Mouse (Mus musculus): Measurements from ENCODE around the gene Olfr749. TPM values are rescaled to one million over a fixed set of nuclear protein-coding genes. Genes with fewer than 3 reads are reported as not detected.
"Not testable (repeated sequence)": the region's sequence is repeated elsewhere in the genome, so short reads cannot be mapped to it uniquely, and the experiment has no call there.

Gene Olfr749
- polyA plus RNA-seq, 1 experiment from 2014 or later, result not detected

DNA sequence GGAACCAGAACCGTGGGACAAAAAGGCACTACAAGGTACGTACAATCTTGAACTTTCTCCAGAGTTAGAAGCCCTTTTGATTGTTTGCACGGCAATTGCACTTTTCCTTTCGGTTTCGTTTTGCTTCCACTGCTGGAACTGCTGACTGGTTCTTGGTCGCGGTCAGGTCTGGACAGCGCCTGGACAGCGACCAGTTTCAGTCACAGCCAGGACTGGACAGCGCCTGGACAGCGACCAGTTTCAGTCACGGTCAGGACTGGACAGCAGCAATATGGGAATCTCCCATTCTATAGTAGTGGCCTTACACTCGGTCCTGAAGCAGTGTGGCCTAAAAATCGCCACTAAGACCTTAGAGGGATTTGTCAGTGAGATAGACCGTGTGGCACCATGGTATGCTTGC, 25.0 kb downstream of the Olfr749 start:
- 79% methylated on average over 15 of the region's 15 CpGs for WGBS (ENCODE audit: insufficient replicate concordance)
- not testable (repeated sequence) for DNase-seq; H3K4me3 ChIP-seq (replicated peaks); H3K9ac ChIP-seq; ATAC-seq (ENCODE audit: low read depth); H3K4me2 ChIP-seq; H3K36me3 ChIP-seq; H3K9me3 ChIP-seq (replicated peaks); H3K4me1 ChIP-seq (replicated peaks); H3K27ac ChIP-seq; H3K27me3 ChIP-seq

DNA sequence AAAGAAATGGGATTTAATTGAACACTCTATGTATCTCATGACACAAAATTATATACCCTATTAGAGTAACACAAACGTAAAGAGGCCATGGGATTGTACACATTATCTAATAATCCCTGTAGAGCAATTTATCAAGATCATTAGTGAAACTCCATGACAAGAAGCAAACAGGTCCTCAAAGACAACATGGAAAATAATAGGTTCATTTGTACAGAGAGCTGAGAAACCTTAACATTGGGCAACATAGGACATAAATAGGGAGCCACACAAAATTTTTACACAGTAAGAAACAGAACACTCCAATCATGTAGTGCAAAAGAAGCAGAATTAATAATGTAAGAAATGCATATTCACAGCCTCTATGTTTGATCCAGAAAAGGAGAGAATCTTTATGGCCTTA, 37.8 kb downstream of the Olfr749 start, which contains the start of gene Olfr748:
TSS of gene Olfr748 (plus strand) at position 301 of the 400 bp plus-strand sequence.
- Histone ChIP-seq H3K4me1 (replicated peaks) (no peaks in the 10 kb centered on the region), H3K4me2 (no peak within 1 kb of the TSS), H3K36me3 (no peaks in the 10 kb centered on the region), H3K4me3 (replicated peaks) (no peak within 1 kb of the TSS), H3K27ac (no peak within 1 kb of the TSS), H3K9me3 (replicated peaks) (no peaks in the 10 kb centered on the region), H3K27me3 (no peaks in the 10 kb centered on the region), H3K9ac (no peak within 1 kb of the TSS)
- no peak for DNase-seq
- 39% methylated on average over 1 of the region's 1 CpGs for WGBS (ENCODE audit: insufficient replicate concordance)
- no peak for ATAC-seq (ENCODE audit: low read depth)

DNA sequence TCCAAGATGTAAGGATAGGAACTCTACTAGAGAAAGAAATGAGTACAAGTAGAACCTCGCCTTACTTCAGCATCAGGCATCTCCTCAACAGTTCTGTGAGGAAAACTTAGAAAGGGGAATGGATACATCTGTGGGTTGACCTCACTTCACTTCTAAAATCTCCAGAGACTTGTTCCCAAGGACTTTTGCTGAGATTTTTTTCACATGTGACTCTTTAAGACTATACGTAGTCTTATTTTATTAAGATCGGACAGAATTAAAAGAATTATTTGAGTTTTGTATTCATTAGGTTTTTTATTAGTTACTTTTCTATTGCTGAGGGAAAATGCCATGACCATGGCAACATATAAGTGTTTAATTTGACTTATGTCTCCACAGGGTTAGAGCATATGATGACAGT, 51.8 kb downstream of the Olfr749 start, which contains the start of gene Olfr747:
TSS of gene Olfr747 (minus strand) at position 101 of the 400 bp plus-strand sequence.
- WGBS (ENCODE audit: insufficient replicate concordance), result 71% methylated on average over 3 of the region's 3 CpGs
- H3K9me3 ChIP-seq (replicated peaks), result no peaks in the 10 kb centered on the region

More for the DNA sequence above, 51.8 kb downstream of the Olfr749 start, which contains the start of gene Olfr747:
- Histone ChIP-seq H3K9ac (no peak within 1 kb of the TSS), H3K27me3 (no peaks in the 10 kb centered on the region), H3K4me2 (no peak within 1 kb of the TSS), H3K27ac (no peak within 1 kb of the TSS), H3K4me3 (replicated peaks) (no peak within 1 kb of the TSS), H3K4me1 (replicated peaks) (no peaks in the 10 kb centered on the region), H3K36me3 (no peaks in the 10 kb centered on the region)
- no peak for DNase-seq
- ATAC-seq (ENCODE audit: low read depth), result no peak

Other genes with a start within 250 kb of the Olfr749 start
- gene Olfr742, start 241.5 kb downstream of the Olfr749 start, polyA plus RNA-seq (2015; fragmentation: Nextera tagmentation; extraction: Ambion mirVana), result not detected in 2 replicates
- gene Olfr743, start 223.3 kb downstream of the Olfr749 start, polyA plus RNA-seq (2015; fragmentation: Nextera tagmentation; extraction: Ambion mirVana), result not detected in 2 replicates
- gene Olfr744, start 130.2 kb downstream of the Olfr749 start, polyA plus RNA-seq (2015; fragmentation: Nextera tagmentation; extraction: Ambion mirVana), result not detected in 2 replicates
- gene Olfr745, start 105.7 kb downstream of the Olfr749 start, polyA plus RNA-seq (2015; fragmentation: Nextera tagmentation; extraction: Ambion mirVana), result not detected in 2 replicates
- not detected in 2 replicates for gene Olfr746, start 98.0 kb downstream of the Olfr749 start, polyA plus RNA-seq (2015; fragmentation: Nextera tagmentation; extraction: Ambion mirVana)
- not detected in 2 replicates for gene Olfr747, start 51.9 kb downstream of the Olfr749 start, polyA plus RNA-seq (2015; fragmentation: Nextera tagmentation; extraction: Ambion mirVana)
- gene Olfr748, start 37.7 kb downstream of the Olfr749 start, polyA plus RNA-seq (2015; fragmentation: Nextera tagmentation; extraction: Ambion mirVana), result not detected in 2 replicates
- gene Ttc5, start 40.4 kb upstream of the Olfr749 start, polyA plus RNA-seq (2015; fragmentation: Nextera tagmentation; extraction: Ambion mirVana), result 21.5 and 22.3 TPM in 2 replicates
- gene Ccnb1ip1, start 62.6 kb upstream of the Olfr749 start, polyA plus RNA-seq (2015; fragmentation: Nextera tagmentation; extraction: Ambion mirVana), result not detected in 2 replicates
- 39.5 and 43.8 TPM in 2 replicates for gene Parp2, start 62.7 kb upstream of the Olfr749 start, polyA plus RNA-seq (2015; fragmentation: Nextera tagmentation; extraction: Ambion mirVana)
- 2.2 and 2.5 TPM in 2 replicates for gene Tep1, start 125.5 kb upstream of the Olfr749 start, polyA plus RNA-seq (2015; fragmentation: Nextera tagmentation; extraction: Ambion mirVana)
- 0.15 and 0.22 TPM in 2 replicates for gene Klhl33, start 152.4 kb upstream of the Olfr749 start, polyA plus RNA-seq (2015; fragmentation: Nextera tagmentation; extraction: Ambion mirVana)
- 64.9 and 66.3 TPM in 2 replicates for gene Osgep, start 179.8 kb upstream of the Olfr749 start, polyA plus RNA-seq (2015; fragmentation: Nextera tagmentation; extraction: Ambion mirVana)
- gene Apex1, start 179.9 kb upstream of the Olfr749 start, polyA plus RNA-seq (2015; fragmentation: Nextera tagmentation; extraction: Ambion mirVana), result 116 and 131 TPM in 2 replicates
- 22.7 and 23.2 TPM in 2 replicates for gene Pip4p1, start 185.8 kb upstream of the Olfr749 start, polyA plus RNA-seq (2015; fragmentation: Nextera tagmentation; extraction: Ambion mirVana)
- gene Pnp, start 186.0 kb upstream of the Olfr749 start, polyA plus RNA-seq (2015; fragmentation: Nextera tagmentation; extraction: Ambion mirVana), result 82.4 and 85.0 TPM in 2 replicates
- gene Gm49342, start 199.4 kb upstream of the Olfr749 start, polyA plus RNA-seq (2015; fragmentation: Nextera tagmentation; extraction: Ambion mirVana), result not detected in 2 replicates
- 7.6 and 8.5 TPM in 2 replicates for gene Pnp2, start 210.9 kb upstream of the Olfr749 start, polyA plus RNA-seq (2015; fragmentation: Nextera tagmentation; extraction: Ambion mirVana)

Measured in liver, embryonic 13.5 days (tissue).